Mouse (Mus musculus) kidney, postnatal 36 days (tissue): ENCODE measurements around the gene Tprg.

Source experiments
- DNase-seq, 2 experiments: peaks; one replicate each; pipeline ENCODE4 v3.0.0; 2021 to 2022; ENCODE audit warnings: mixed read lengths in 2 of 2

Tprg gene

DNA sequence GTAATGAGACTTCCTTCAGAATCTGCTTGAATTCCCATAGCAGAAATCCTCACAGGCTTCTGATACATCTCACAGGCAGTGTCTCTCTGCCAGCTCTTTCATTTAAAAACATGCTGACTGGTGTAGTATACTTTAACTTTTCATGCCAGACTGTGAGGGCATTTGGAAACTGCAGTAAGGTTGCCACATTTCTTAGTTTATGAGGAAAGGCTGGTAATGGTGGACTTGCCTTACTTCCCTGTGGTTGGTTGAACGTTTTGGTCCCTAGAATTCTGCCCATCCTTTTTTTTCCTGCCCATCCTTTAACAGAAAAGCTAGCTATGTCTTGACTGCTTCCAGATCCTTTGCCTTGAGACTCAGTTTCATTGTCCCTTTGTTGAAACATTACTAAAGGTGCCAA lies 138.8 kb downstream of the Tprg start:
- no peak for DNase-seq

DNA sequence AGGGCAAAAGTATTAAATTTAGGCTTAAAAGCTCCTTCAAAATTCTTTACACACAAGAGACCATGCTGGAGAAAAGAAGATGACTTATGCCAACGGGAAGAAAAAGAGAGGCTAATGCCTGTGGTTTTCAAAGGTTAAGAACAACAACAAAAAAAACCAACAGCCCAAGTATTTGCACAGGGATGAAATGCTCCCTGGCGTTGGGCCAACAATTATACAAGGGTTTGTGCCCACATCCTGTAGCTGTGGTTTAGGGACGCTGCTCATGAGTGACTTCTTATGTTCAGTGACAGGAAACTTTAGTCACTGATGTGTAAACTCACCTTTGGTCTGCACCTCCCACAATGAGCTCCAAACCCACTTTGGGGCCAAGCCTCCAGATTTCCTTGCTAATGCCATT lies 139.6 kb downstream of the Tprg start:
- DNase-seq = peak; percentile 59 to 71

DNA sequence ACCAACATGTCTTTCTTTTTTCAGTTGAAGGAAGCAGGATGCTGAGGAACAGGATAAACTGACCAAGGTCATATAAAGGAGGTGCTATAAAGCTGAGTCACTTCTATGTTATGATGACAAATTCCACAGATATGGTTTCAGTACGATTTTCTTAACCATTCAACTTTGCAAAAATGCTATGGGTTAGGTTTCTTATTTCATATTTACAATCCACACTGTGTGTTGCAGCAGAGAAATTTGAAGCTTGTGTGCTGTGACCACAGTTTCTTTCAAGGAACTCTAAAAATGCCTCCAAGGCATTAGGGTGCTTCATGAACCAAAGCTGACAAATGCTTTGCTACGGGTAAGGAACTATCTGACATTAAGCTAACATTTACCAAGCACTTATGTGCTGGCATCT lies 153.4 kb downstream of the Tprg start:
- DNase-seq = no peak

DNA sequence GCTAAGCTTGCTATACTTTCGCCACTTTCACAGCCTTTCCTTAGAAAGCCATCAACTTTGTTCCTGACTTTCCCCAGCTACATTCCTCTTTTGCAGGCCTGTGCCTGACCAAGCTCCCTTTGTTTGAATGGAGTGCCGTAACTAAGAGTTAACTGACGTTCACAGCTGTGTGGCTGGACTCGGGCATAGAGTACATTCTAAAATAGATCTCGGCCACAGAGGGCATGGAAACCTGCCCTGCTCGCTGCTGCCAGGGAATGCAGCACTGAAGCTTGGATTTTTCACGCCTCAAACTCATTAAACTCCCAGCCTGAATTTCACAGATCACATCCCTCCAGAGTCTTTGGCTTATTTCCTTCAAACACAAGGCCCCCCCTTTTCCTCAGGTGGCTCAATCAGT lies 159.0 kb downstream of the Tprg start:
- DNase-seq = peak; percentile 38 to 53

DNA sequence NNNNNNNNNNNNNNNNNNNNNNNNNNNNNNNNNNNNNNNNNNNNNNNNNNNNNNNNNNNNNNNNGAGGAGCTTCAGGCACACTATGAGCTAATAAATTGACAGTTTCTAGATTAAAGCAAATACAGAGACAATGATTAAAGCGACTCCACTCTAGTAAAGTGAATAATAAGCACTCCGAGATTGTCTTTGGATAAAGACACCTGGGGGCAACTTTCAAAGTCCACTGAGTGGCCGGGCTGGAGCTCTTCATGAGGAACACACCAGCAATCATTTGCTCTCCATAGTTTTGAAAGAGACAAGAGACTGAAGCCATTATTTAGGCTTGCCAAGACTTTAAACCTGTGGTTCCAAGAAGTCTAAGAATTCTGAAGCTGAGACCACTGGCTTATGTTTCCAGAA lies 164.9 kb downstream of the Tprg start:
- DNase-seq = peak in 1 of 2 experiments; percentile 21

DNA sequence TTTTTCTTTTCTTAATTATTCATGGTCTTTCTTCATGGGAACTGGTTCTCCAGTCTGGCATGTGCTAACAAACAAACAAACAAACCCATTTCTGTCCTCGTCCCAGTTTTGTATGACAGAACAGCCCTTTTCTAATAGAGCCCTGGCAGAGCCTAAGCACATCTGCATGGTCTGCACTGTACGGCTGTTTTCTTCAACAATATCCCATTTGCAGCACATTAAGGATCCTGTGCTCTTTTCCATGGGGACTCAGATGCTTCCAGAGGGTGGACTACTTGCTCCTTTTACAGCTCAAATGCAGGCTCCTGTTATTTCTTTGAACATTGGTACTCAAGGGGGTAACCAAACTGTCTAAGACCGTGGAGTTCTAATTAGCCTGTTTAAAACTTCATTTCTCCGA lies 178.1 kb downstream of the Tprg start:
- no peak for DNase-seq

DNA sequence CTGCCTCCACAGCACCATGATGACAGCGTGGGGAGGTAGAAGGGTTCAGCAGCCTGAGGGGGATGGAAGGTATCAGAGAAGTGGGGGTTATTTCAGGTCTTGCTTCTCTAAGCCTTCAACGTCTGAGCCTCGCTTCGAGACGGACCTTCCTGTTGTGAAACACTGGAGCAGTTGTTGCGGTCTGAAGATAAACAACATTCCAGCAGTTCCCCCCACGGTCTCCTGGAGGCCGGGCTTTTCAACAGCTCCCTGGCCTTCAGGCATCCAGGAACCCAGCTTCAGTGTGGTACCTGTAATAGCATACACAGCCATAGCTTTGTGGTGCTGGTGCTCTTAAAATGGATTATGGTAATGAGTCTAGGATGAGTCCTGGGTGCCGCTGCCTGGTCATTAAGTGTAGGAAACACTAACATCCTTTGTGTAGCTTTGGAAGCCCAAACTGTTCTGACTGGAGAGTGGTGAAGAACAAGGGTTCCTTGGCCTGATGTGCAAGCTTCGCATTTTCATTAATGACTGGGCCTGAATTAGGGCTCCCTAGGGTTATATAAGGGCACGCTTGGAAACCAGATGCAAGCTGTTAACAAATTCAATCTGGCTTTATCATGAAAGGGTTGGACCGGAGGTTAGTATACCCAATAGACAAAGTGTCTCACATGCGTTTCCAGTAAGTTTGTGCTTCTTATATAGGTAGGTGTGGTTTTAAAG lies 179.0 kb downstream of the Tprg start:
- DNase-seq = no peak

DNA sequence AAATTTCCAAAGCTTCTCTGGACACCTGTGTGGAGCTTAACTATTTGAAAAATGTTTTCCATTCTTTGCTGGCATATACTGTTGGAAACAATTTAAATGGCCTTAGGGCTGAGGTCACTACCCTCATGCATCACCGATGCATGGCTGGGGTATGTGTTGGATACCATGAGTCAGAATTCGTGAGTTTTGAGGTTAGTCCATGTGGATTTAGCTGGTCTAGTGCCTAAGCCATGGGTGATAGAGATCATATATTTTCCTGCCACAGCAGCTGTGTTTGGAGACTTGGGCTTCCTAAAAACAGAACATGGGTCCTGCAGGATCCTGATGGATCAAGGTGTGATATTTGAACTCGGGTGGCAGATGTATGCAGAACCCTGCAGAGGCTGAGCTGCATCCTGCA lies 181.4 kb downstream of the Tprg start:
- no peak for DNase-seq

DNA sequence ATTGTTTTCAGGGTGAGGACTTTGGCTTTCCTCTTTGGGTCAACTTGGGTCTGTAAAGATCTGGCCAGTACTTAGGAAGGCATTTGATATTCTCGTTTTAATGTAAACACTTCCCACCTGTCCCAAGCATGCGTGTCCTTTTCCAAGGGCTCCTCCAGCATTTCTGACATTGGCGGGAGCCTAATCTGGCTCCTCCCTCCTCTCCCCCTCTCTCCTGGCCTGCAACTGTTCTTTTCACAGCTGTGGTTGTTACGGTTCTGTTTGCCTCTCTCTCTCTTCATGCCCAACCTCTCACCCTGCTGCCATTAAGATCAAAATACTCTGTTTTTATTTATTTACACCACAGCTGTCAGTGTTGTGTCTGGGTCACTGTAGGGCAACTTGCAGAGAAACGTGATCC lies 182.0 kb downstream of the Tprg start:
- no peak for DNase-seq
